Mouse (Mus musculus) megakaryocyte, embryonic 14.5 days (primary cell): ENCODE results near the gene Hs3st5. TPM values are rescaled to one million over a fixed set of nuclear protein-coding genes. Genes with fewer than 3 reads are reported as not detected.

Experiments
- H3K27me3 ChIP-seq: replicated peaks from 2 replicates; pipeline ENCODE3; 2012; ENCODE audit warnings: inconsistent platforms
- H3K36me3 ChIP-seq: replicated peaks from 2 replicates; pipeline ENCODE3; 2012; ENCODE audit warnings: low read length, inconsistent platforms, mixed read lengths
- H3K4me1 ChIP-seq: 2 replicates; pipeline ENCODE4 v1.6.1; 2012; ENCODE audit warnings: inconsistent platforms
- H3K4me3 ChIP-seq: replicated peaks from 2 replicates; pipeline ENCODE3; 2012; ENCODE audit warnings: moderate library complexity, mild to moderate bottlenecking, inconsistent platforms
- H3K9me3 ChIP-seq: 2 replicates; pipeline ENCODE4 v1.6.1; 2012; ENCODE audit warnings: inconsistent platforms
- FLI1 ChIP-seq: IDR thresholded peaks from 2 replicates; pipeline ENCODE4 v1.6.1; 2012; ENCODE audit warnings: low read length, inconsistent platforms, mixed read lengths
- GATA1 ChIP-seq: IDR thresholded peaks from 3 replicates; pipeline ENCODE4 v1.6.1; 2012; ENCODE audit warnings: mixed read lengths, low read length, inconsistent platforms, borderline replicate concordance
- polyA plus RNA-seq: library from polyadenylated mRNA; stranded (reverse); fragments of >175 nt; gene quantifications from 2 replicates; pipeline ENCODE4 v1.2.3, GENCODE M21; 2012; ENCODE audit warnings: low replicate concordance; ENCODE audit not compliant: insufficient read depth

The Hs3st5 gene
- polyA plus RNA-seq, 1 experiment, result not detected

DNA sequence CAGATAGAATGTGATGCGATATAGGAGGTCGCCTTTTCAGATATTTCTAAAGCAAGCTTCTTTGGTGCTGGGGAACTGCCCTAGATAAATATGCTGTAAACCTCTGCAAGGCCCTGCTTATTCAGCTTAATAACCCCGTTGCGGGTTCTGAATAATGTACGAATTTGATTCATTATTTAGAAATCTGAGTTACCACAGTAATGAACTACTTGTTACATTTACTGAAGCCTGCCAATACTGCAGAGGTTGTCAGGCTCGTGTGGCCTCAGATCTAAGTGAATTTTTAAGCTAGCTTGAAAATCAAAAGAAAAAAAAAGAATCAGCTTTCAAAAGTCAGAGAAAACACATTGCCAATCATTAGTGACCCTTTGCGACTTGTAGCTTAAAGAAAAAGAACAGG, 280.4 kb downstream of the Hs3st5 start:
- TF ChIP-seq GATA1, result no peak
- no peak for TF ChIP-seq FLI1
- no peaks in the 10 kb centered on the region for H3K4me1 ChIP-seq
- no peaks in the 10 kb centered on the region for H3K36me3 ChIP-seq
- H3K9me3 ChIP-seq, result no peaks in the 10 kb centered on the region
- no peaks in the 10 kb centered on the region for H3K27me3 ChIP-seq
- H3K4me3 ChIP-seq, result no peak overlapping the region

DNA sequence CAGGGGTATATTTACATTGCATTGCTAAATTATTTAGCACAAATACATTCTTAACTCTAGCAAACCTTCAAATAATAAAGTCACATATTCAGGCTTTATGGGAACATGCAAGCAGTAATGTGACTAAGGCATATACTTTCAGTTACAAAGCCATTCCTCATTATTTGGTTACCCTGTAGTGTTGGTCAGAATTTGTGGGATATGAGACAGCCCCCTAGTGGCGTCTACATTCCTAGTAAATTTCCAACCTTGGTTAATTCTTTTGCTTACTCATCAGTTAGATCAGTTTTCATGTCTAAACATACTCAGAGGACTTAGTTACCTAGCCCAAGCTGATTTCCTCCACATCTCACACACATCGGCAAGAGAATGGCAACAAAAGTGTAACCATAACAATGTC, 285.2 kb downstream of the Hs3st5 start:
- Histone ChIP-seq H3K9me3 (no peaks in the 10 kb centered on the region), H3K27me3 (no peaks in the 10 kb centered on the region), H3K36me3 (no peaks in the 10 kb centered on the region), H3K4me3 (no peak overlapping the region), H3K4me1 (no peaks in the 10 kb centered on the region)
- TF ChIP-seq FLI1 (no peak), GATA1 (no peak)

DNA sequence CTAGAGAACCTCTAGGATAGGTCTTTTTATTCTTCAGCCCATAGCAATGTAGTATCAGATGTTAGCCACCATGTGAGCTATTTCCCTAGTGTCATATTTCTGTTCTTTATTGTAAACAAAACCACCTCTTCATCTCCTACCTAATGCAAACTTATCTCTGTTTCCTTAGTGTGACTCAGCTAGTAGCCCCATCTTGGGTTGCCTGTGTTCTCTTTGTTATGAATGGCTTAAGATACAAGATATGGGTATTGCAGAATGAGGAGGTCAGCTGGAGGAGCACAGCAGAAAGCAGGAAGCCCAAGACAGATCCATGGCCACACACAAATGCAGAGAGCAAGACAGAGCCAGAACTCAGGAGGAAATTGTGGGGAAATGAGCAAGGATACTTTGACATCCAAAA, 288.7 kb downstream of the Hs3st5 start:
- Histone ChIP-seq H3K27me3 (no peaks in the 10 kb centered on the region), H3K9me3 (no peaks in the 10 kb centered on the region), H3K4me1 (no peaks in the 10 kb centered on the region), H3K36me3 (no peaks in the 10 kb centered on the region), H3K4me3 (no peak overlapping the region)
- TF ChIP-seq GATA1 (no peak), FLI1 (no peak)

GRCm38 (mm10) chr10:36800925-36801482, 294.4 kb downstream of the Hs3st5 start:
- no peaks in the 10 kb centered on the region for H3K4me1 ChIP-seq
- TF ChIP-seq FLI1, result no peak
- no peak for TF ChIP-seq GATA1
- H3K27me3 ChIP-seq, result no peaks in the 10 kb centered on the region
- H3K36me3 ChIP-seq, result no peaks in the 10 kb centered on the region
- H3K9me3 ChIP-seq, result peaks cover 3% of the 10 kb centered on the region; the same call in 1 of the 2 replicates
- H3K4me3 ChIP-seq, result no peak overlapping the region

- H3K4me1 ChIP-seq, result no peaks in the 10 kb centered on the region
- no peak overlapping the region for H3K4me3 ChIP-seq
- no peak for TF ChIP-seq GATA1
- TF ChIP-seq FLI1, result no peak
- H3K27me3 ChIP-seq, result no peaks in the 10 kb centered on the region
- no peaks in the 10 kb centered on the region for H3K36me3 ChIP-seq
- peaks cover 13% of the 10 kb centered on the region for H3K9me3 ChIP-seq
Measured at GRCm38 (mm10) chr10:36803705-36804104, 297.1 kb downstream of the Hs3st5 start.

GRCm38 (mm10) chr10:36805265-36805664, 298.7 kb downstream of the Hs3st5 start:
- Histone ChIP-seq H3K4me1 (no peaks in the 10 kb centered on the region), H3K9me3 (peaks cover 18% of the 10 kb centered on the region), H3K4me3 (no peak overlapping the region), H3K36me3 (no peaks in the 10 kb centered on the region), H3K27me3 (no peaks in the 10 kb centered on the region)
- no peak for TF ChIP-seq FLI1
- no peak for TF ChIP-seq GATA1

DNA sequence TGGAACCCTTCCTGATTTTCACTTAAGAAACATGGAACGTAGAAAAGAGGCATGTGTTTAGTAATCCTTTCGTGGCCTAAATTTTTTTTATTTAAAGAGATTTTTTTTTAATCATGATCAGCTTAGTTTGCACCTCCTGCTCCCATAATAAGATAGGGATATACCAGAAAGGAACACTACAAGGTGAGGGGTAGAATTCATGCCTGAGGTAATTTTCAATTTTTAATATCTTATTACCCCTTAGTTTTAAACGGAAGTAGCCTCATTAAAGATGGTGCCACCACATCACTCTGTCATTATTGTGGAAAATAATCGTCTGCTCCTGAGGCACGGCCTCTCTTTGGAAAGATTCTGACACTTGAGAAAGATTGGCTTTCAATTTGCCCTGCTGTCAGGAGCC, 299.2 kb downstream of the Hs3st5 start:
- Histone ChIP-seq H3K36me3 (no peaks in the 10 kb centered on the region), H3K27me3 (no peaks in the 10 kb centered on the region), H3K4me1 (no peaks in the 10 kb centered on the region), H3K4me3 (no peak overlapping the region), H3K9me3 (peaks cover 22% of the 10 kb centered on the region)
- no peak for TF ChIP-seq GATA1
- no peak for TF ChIP-seq FLI1

DNA sequence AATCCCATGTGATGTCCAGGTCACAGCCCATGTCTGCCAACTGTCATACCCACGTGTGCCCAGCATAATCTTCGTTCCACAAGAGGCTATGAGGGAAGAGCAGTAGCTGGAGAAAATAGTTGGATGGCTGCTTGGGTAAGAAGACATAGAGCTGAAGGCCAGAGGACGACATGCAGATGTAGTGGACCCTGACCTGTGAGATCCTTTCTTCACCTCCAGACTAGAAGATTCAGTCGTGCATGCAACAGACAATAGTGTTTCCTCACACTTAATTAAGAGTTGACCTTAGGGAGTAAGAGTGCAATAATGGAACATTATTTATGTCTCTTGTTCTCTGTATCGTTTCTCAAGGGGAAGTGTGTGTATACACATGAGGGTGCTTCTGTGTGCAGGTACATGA, 300.4 kb downstream of the Hs3st5 start:
- TF ChIP-seq GATA1 (no peak), FLI1 (no peak)
- Histone ChIP-seq H3K4me1 (no peaks in the 10 kb centered on the region), H3K27me3 (no peaks in the 10 kb centered on the region), H3K9me3 (peaks cover 24% of the 10 kb centered on the region), H3K4me3 (no peak overlapping the region), H3K36me3 (no peaks in the 10 kb centered on the region)

DNA sequence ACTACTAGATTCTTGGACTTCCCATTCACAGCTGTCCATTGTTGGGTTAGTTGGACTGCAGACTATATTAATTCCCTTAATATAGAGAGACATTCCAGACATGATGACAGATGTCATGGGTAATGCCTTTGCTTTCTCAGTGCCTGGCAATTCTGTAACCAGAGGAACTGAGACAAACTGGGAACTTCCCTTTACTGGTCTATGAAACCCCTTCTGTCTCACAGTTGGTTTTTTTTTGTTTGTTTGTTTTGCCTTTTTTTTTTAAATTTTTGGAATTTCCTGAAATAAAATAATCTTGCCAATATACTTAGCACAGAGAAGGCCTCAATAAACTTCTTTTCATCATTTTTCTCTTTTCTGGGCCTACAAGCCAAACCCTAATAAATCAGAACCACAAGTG, 312.3 kb downstream of the Hs3st5 start:
- TF ChIP-seq FLI1 (no peak), GATA1 (no peak)
- no peaks in the 10 kb centered on the region for H3K27me3 ChIP-seq
- H3K36me3 ChIP-seq, result no peaks in the 10 kb centered on the region
- peaks cover 16% of the 10 kb centered on the region; the same call in 1 of the 2 replicates for H3K9me3 ChIP-seq
- H3K4me3 ChIP-seq, result no peak overlapping the region
- no peaks in the 10 kb centered on the region for H3K4me1 ChIP-seq

- Histone ChIP-seq H3K4me3 (no peak overlapping the region), H3K4me1 (no peaks in the 10 kb centered on the region), H3K9me3 (peaks cover 3% of the 10 kb centered on the region; the same call in 1 of the 2 replicates), H3K27me3 (no peaks in the 10 kb centered on the region), H3K36me3 (no peaks in the 10 kb centered on the region)
- TF ChIP-seq GATA1 (no peak), FLI1 (no peak)
Measured at GRCm38 (mm10) chr10:36829079-36829478, 322.5 kb downstream of the Hs3st5 start.

DNA sequence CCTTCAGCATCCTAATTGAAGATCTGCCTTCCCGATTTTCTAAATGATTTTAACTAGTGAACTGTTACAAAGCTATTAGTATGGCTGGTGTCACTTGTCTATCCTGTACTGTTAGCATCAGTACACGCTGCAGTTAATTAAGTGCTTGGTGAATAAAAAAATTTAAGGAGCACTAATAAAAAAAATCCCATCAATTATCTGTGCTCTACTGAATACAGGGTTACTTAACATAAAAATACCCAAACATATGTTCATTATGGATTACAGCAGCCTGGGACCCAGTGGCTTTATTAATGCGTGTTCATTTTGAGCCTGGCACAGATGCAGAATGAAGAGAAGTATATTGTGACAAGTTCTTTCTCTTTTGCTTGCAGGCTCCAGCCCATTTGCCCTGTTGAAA, 325.6 kb downstream of the Hs3st5 start:
- Histone ChIP-seq H3K36me3 (no peaks in the 10 kb centered on the region), H3K4me1 (no peaks in the 10 kb centered on the region), H3K4me3 (no peak overlapping the region), H3K27me3 (no peaks in the 10 kb centered on the region), H3K9me3 (peaks cover 3% of the 10 kb centered on the region; the same call in 1 of the 2 replicates)
- TF ChIP-seq FLI1 (no peak), GATA1 (no peak)
